Mouse (Mus musculus) lung, postnatal 0 days (tissue): ENCODE data around the gene Gm8978.
"Not testable (repeated sequence)": the region's sequence is repeated elsewhere in the genome, so short reads cannot be mapped to it uniquely, and the experiment has no call there.

Source experiments
- CTCF ChIP-seq: IDR thresholded peaks from 2 replicates; pipeline ENCODE4 v1.5.1; 2016; ENCODE audit warnings: antibody characterized with exemption, mild to moderate bottlenecking
- EP300 ChIP-seq: IDR thresholded peaks from 2 replicates; pipeline ENCODE4 v1.6.1; 2016; ENCODE audit warnings: antibody characterized with exemption, mild to moderate bottlenecking, control low read depth

GRCm38 (mm10) chr19:33589626-33590302 lies 35.3 kb downstream of the Gm8978 start:
- not testable (repeated sequence) for TF ChIP-seq CTCF, EP300
